Mouse (Mus musculus): ENCODE data around the gene Foxp1. TPM values are rescaled to one million over a fixed set of nuclear protein-coding genes. Genes with fewer than 3 reads are reported as not detected.

Gene Foxp1
- polyA plus RNA-seq, 2 experiments, result 101 to 166 TPM

DNA sequence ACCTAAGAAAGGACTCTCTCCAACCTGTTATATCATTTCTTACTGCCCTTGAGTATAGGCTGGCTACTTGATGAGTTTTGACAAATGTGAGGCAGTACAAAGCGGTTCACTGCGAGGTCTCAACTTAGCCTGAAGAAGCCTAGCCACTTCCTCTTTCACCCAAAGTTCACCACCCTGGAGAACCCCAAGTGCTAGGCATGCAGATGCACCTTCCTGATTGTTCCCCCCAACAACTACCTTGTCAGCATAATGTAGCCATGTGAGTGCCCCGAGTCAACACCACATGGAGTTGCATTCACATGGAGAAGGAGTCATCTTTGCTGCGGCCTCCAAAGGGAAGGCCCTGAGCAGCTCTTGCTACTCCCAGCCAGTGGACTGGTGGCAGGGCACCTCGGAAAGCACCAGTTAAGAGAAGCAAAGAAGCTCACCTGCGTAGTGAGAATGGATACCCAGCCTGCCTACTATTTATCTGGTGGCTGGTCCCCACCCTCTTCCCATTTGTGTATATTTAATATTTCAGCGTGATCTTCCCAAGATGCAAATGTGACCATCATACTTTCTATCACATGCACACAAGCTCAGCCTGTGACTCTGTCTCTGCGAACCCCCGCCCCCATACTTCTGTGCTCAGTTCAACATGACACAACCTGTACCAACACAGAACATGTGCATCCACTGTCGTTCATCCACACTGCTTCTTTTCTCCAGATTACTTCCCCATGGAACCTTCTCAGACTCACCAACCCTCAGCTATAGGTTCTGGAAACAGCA, 280.7 kb downstream of the Foxp1 start:
- no peak for DNase-seq (ENCODE audit: low spot score)
- Histone ChIP-seq H3K4me1 (ENCODE audit: control insufficient read depth, insufficient read depth, low read length) (no peaks in the 10 kb centered on the region), H3K4me3 (replicated peaks; ENCODE audit: low read length) (no peak overlapping the region), H3K27me3 (ENCODE audit: control insufficient read depth, insufficient read depth, low read length) (no peaks in the 10 kb centered on the region), H3K36me3 (ENCODE audit: control insufficient read depth, insufficient read depth, low read length) (no peaks in the 10 kb centered on the region), H3K4me2 (replicated peaks; ENCODE audit: low read depth, low read length, severe bottlenecking) (no peak overlapping the region), H3K9ac (ENCODE audit: low read depth, low read length, severe bottlenecking) (no peak overlapping the region), H3K9me3 (ENCODE audit: control insufficient read depth, low read length) (no peaks in the 10 kb centered on the region), H3K27ac (replicated peaks; ENCODE audit: low read depth, low read length) (no peak overlapping the region)
- ATAC-seq (ENCODE audit: low FRiP score, low read depth), result no peak
- TF ChIP-seq POLR2A (IDR thresholded peaks at IDR 0.05; ENCODE audit: borderline replicate concordance, extremely low read depth, insufficient read depth, insufficient read length), result no peak
- 90% methylated on average over 10 of the region's 10 CpGs for WGBS

GRCm38 (mm10) chr6:99240764-99241163, 281.8 kb downstream of the Foxp1 start:
- no peak overlapping the region for H3K4me2 ChIP-seq (replicated peaks; ENCODE audit: low read depth, low read length, severe bottlenecking)
- DNase-seq (ENCODE audit: low spot score) (no peak), ATAC-seq (ENCODE audit: low FRiP score, low read depth) (no peak)
- no peak overlapping the region for H3K9ac ChIP-seq (ENCODE audit: low read depth, low read length, severe bottlenecking)
- no peak for TF ChIP-seq POLR2A (IDR thresholded peaks at IDR 0.05; ENCODE audit: borderline replicate concordance, extremely low read depth, insufficient read depth, insufficient read length)
- H3K27me3 ChIP-seq (ENCODE audit: control insufficient read depth, insufficient read depth, low read length), result no peaks in the 10 kb centered on the region
- no peak overlapping the region for H3K4me3 ChIP-seq (replicated peaks; ENCODE audit: low read length)
- no peaks in the 10 kb centered on the region for H3K36me3 ChIP-seq (ENCODE audit: control insufficient read depth, insufficient read depth, low read length)
- H3K27ac ChIP-seq (replicated peaks; ENCODE audit: low read depth, low read length), result no peak overlapping the region
- H3K4me1 ChIP-seq (ENCODE audit: control insufficient read depth, insufficient read depth, low read length), result 0 out of 2 replicates have a peak, but pooled peaks cover under 1% of the 10 kb centered on the region
- no peaks in the 10 kb centered on the region for H3K9me3 ChIP-seq (ENCODE audit: control insufficient read depth, low read length)

GRCm38 (mm10) chr6:99235588-99235987, 286.9 kb downstream of the Foxp1 start:
- Histone ChIP-seq H3K4me1 (ENCODE audit: control insufficient read depth, insufficient read depth, low read length) (0 out of 2 replicates have a peak, but pooled peaks cover 15% of the 10 kb centered on the region), H3K4me2 (replicated peaks; ENCODE audit: low read depth, low read length, severe bottlenecking) (no peak overlapping the region), H3K36me3 (ENCODE audit: control insufficient read depth, insufficient read depth, low read length) (no peaks in the 10 kb centered on the region), H3K27me3 (ENCODE audit: control insufficient read depth, insufficient read depth, low read length) (no peaks in the 10 kb centered on the region), H3K4me3 (replicated peaks; ENCODE audit: low read length) (no peak overlapping the region), H3K27ac (replicated peaks; ENCODE audit: low read depth, low read length) (no peak overlapping the region), H3K9ac (ENCODE audit: low read depth, low read length, severe bottlenecking) (no peak overlapping the region), H3K9me3 (ENCODE audit: control insufficient read depth, low read length) (no peaks in the 10 kb centered on the region)
- WGBS, result 74% methylated on average over 8 of the region's 8 CpGs
- TF ChIP-seq POLR2A (IDR thresholded peaks at IDR 0.05; ENCODE audit: borderline replicate concordance, extremely low read depth, insufficient read depth, insufficient read length), result no peak
- DNase-seq (ENCODE audit: low spot score) (no peak), ATAC-seq (ENCODE audit: low FRiP score, low read depth) (no peak)

DNA sequence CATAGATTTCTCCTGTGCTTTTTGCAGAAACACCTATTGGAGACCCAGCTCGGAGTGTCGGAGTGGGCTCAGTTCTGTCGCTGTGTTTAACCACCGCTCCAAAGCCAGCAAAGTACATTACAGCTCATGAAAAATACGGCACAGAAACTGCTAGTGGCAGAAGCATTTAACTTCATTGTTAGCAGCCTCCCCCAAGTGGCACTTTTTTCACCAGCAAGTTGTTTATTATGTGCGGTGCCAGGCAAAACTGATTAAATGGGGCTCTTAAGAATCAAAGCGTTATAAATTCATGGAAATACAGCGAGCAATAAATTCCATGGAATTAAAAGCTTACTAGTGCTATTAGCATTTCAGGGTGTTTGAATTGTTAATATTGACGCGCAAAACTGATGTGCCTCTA, 289.1 kb downstream of the Foxp1 start:
- WGBS, result 33% methylated on average over 10 of the region's 10 CpGs
- TF ChIP-seq POLR2A (IDR thresholded peaks at IDR 0.05; ENCODE audit: borderline replicate concordance, extremely low read depth, insufficient read depth, insufficient read length), result no peak
- Histone ChIP-seq H3K36me3 (ENCODE audit: control insufficient read depth, insufficient read depth, low read length) (no peaks in the 10 kb centered on the region), H3K9ac (ENCODE audit: low read depth, low read length, severe bottlenecking) (no peak overlapping the region), H3K4me2 (replicated peaks; ENCODE audit: low read depth, low read length, severe bottlenecking) (no peak overlapping the region), H3K9me3 (ENCODE audit: control insufficient read depth, low read length) (no peaks in the 10 kb centered on the region), H3K4me1 (ENCODE audit: control insufficient read depth, insufficient read depth, low read length) (0 out of 2 replicates have a peak, but pooled peaks cover 15% of the 10 kb centered on the region), H3K27me3 (ENCODE audit: control insufficient read depth, insufficient read depth, low read length) (no peaks in the 10 kb centered on the region), H3K4me3 (replicated peaks; ENCODE audit: low read length) (no peak overlapping the region), H3K27ac (replicated peaks; ENCODE audit: low read depth, low read length) (no peak overlapping the region)
- no peak for DNase-seq (ENCODE audit: low spot score)
- no peak for ATAC-seq (ENCODE audit: low FRiP score, low read depth)

DNA sequence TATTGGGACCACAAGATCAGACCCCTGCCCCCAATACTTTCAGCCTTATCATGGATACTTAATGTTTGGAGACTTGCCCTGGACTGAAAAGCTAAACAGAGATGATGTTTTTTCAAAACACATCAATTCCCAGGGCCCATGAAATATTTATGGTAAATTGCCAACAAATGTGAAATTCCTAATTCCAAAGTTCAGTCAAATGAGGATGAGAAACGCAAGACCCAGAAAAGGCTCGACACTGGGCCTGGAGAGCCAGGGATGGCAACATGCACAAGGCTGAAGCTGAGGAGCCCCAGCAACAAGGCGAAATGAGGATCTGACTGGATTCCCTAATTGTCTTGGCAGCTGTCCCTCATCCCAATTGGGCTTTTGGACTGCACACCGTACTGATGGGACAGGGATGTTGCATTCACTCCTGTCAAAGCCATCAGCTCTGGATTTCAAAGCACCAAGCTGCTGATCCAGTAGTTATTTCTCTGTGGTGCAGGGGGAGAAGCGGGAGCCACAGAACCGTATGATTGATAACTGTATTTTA, 294.1 kb downstream of the Foxp1 start:
- no peak overlapping the region for H3K4me3 ChIP-seq (replicated peaks; ENCODE audit: low read length)
- no peak overlapping the region for H3K9ac ChIP-seq (ENCODE audit: low read depth, low read length, severe bottlenecking)
- H3K27ac ChIP-seq (replicated peaks; ENCODE audit: low read depth, low read length), result no peak overlapping the region
- 0 out of 2 replicates have a peak, but pooled peaks cover 4% of the 10 kb centered on the region for H3K4me1 ChIP-seq (ENCODE audit: control insufficient read depth, insufficient read depth, low read length)
- no peak for TF ChIP-seq POLR2A (IDR thresholded peaks at IDR 0.05; ENCODE audit: borderline replicate concordance, extremely low read depth, insufficient read depth, insufficient read length)
- H3K36me3 ChIP-seq (ENCODE audit: control insufficient read depth, insufficient read depth, low read length), result no peaks in the 10 kb centered on the region
- H3K4me2 ChIP-seq (replicated peaks; ENCODE audit: low read depth, low read length, severe bottlenecking), result no peak overlapping the region
- no peaks in the 10 kb centered on the region for H3K9me3 ChIP-seq (ENCODE audit: control insufficient read depth, low read length)
- ATAC-seq (ENCODE audit: low FRiP score, low read depth), result no peak
- DNase-seq (ENCODE audit: low spot score), result no peak
- 86% methylated on average over 6 of the region's 6 CpGs for WGBS
- H3K27me3 ChIP-seq (ENCODE audit: control insufficient read depth, insufficient read depth, low read length), result no peaks in the 10 kb centered on the region
